Mouse (Mus musculus) megakaryocyte-erythroid progenitor cell, adult 5 weeks (primary cell): ENCODE data around the gene Gm13283. TPM values are rescaled to one million over a fixed set of nuclear protein-coding genes. Genes with fewer than 3 reads are reported as not detected.

Experiments
- polyA plus RNA-seq: library from polyadenylated mRNA; stranded (reverse); fragments of >175 nt; gene quantifications from 2 replicates; pipeline ENCODE4 v1.2.3, GENCODE M21; 2012

The Gm13283 gene
- 0.12 and 0.13 TPM in 2 replicates for polyA plus RNA-seq

DNA sequence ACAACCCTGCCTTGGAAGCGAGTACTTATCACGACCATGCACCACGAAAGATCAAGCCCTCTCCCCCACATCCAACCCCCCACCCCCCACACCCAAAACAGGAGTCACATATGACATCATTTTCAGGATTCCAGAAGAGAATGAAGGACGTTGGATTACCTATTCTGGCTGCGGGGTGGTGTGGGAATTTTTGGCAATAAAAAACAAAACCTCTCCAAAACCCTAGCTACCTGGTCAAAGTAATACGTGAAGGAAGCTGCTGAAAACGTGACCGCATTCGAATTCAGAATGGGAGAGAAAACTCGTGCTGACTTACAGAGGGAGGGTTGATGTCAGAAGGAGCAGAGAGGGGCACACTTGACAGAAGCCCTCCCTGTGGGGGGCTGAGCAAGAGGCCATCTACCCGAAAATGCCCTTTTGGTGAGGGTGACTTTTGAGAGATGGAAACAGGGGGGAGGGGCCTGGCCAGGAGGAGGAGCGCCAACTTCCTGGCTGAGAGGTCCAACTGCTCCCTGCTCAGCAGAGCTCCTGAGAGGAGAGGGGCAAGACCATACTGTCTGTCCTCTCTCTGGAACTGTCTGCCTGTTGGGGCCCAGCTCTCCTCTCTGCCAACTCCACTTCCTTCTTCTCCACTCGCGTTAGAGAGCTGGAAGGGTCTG lies at the start of gene Gm13283:
Gene Gm13283 (plus strand): TSS at position 510 of the 659 bp plus-strand sequence.

GRCm38 (mm10) chr4:88721791-88722721 lies 37.9 kb upstream of the Gm13283 start, which contains the start of the genes Gm26566 and Klhl9:
Gm26566 (plus strand) TSS chr4:88721805.
Klhl9 (minus strand) TSS chr4:88722465.

GRCm38 (mm10) chr4:88754818-88755340 lies 5.0 kb upstream of the Gm13283 start, which contains the start of gene Gm13271:
Gm13271 (plus strand) TSS chr4:88754868.

DNA sequence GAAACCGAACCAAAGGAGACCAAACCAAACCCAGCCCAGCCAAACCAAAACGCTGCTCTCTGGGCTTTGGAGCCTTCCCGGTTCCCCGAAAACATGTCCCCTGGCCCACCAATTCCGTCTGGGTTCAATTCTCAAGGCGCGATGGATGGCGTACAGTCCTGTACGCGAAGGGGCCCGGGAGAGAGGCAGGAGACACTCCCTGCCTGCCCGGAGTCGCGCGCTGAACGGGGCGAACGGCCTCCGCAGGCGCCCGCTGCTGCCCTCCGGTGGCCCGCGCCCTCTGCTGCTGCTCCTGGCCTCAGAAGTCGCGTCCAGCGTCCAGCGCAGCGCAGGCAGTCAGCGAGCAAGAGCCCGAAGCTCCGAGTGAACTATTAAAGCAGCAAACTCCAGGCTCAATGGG lies 13.6 kb downstream of the Gm13283 start, which contains the start of gene Gm13290:
Gene Gm13290 (plus strand): TSS at position 301 of the 400 bp plus-strand sequence.

GRCm38 (mm10) chr4:88776622-88777021 lies 16.7 kb downstream of the Gm13283 start, which contains the start of gene Gm13289:
Gm13289 (plus strand) TSS chr4:88776922.

DNA sequence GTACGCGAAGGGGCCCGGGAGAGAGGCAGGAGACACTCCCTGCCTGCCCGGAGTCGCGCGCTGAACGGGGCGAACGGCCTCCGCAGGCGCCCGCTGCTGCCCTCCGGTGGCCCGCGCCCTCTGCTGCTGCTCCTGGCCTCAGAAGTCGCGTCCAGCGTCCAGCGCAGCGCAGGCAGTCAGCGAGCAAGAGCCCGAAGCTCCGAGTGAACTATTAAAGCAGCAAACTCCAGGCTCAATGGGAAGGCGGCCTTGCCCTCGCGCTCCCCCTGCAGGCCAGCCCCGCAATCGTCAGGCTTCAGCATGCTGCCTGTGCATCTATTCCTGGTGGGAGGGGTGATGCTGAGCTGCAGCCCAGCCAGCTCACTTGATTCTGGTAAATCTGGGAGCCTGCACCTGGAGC lies 19.6 kb downstream of the Gm13283 start, which contains the start of gene Gm13272:
Gene Gm13272 (plus strand): TSS at position 301 of the 400 bp plus-strand sequence.

DNA sequence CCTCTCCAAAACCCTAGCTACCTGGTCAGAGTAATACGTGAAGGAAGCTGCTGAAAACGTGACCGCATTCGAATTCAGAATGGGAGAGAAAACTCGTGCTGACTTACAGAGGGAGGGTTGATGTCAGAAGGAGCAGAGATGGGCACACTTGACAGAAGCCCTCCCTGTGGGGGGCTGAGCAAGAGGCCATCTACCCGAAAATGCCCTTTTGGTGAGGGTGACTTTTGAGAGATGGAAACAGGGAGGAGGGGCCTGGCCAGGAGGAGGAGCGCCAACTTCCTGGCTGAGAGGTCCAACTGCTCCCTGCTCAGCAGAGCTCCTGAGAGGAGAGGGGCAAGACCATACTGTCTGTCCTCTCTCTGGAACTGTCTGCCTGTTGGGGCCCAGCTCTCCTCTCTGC lies 21.9 kb downstream of the Gm13283 start, which contains the start of gene Ifnz:
Gene Ifnz (plus strand): TSS at position 301 of the 400 bp plus-strand sequence.

GRCm38 (mm10) chr4:88785409-88785808 lies 25.5 kb downstream of the Gm13283 start, which contains the start of gene Gm13276:
Gm13276 (plus strand) TSS chr4:88785709.

GRCm38 (mm10) chr4:88788402-88788801 lies 28.5 kb downstream of the Gm13283 start, which contains the start of gene Gm13277:
Gm13277 (plus strand) TSS chr4:88788632.

GRCm38 (mm10) chr4:88791250-88791649 lies 31.3 kb downstream of the Gm13283 start, which contains the start of gene Gm13278:
Gm13278 (plus strand) TSS chr4:88791550.

GRCm38 (mm10) chr4:88793936-88794675 lies 34.2 kb downstream of the Gm13283 start, which contains the start of gene Gm13275:
Gm13275 (plus strand) TSS chr4:88794487.

GRCm38 (mm10) chr4:88797097-88797496 lies 37.2 kb downstream of the Gm13283 start, which contains the start of gene Gm13279:
Gm13279 (plus strand) TSS chr4:88797397.

DNA sequence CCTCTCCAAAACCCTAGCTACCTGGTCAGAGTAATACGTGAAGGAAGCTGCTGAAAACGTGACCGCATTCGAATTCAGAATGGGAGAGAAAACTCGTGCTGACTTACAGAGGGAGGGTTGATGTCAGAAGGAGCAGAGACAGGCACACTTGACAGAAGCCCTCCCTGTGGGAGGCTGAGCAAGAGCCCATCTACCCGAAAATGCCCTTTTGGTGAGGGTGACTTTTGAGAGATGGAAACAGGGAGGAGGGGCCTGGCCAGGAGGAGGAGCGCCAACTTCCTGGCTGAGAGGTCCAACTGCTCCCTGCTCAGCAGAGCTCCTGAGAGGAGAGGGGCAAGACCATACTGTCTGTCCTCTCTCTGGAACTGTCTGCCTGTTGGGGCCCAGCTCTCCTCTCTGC lies 39.4 kb downstream of the Gm13283 start, which contains the start of gene Gm13285:
Gene Gm13285 (plus strand): TSS at position 301 of the 400 bp plus-strand sequence.

DNA sequence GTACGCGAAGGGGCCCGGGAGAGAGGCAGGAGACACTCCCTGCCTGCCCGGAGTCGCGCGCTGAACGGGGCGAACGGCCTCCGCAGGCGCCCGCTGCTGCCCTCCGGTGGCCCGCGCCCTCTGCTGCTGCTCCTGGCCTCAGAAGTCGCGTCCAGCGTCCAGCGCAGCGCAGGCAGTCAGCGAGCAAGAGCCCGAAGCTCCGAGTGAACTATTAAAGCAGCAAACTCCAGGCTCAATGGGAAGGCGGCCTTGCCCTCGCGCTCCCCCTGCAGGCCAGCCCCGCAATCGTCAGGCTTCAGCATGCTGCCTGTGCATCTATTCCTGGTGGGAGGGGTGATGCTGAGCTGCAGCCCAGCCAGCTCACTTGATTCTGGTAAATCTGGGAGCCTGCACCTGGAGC lies 43.0 kb downstream of the Gm13283 start, which contains the start of gene Gm13287:
Gene Gm13287 (plus strand): TSS at position 301 of the 400 bp plus-strand sequence.

GRCm38 (mm10) chr4:88805231-88805630 lies 45.3 kb downstream of the Gm13283 start, which contains the start of gene Gm13288:
Gm13288 (plus strand) TSS chr4:88805531.

Other genes with a start within 250 kb of the Gm13283 start
- gene Ifnb1, start 237.3 kb upstream of the Gm13283 start, polyA plus RNA-seq, result not detected in 2 replicates
- gene Ifna15, start 201.9 kb upstream of the Gm13283 start, polyA plus RNA-seq, result not detected in 2 replicates
- not detected in 2 replicates for gene Ifna14, start 188.3 kb upstream of the Gm13283 start, polyA plus RNA-seq
- not detected in 2 replicates for gene Ifna9, start 167.7 kb upstream of the Gm13283 start, polyA plus RNA-seq
- gene Ifna12, start 156.7 kb upstream of the Gm13283 start, polyA plus RNA-seq, result not detected in 2 replicates
- gene C87499, start 125.7 kb upstream of the Gm13283 start, polyA plus RNA-seq, result not detected in 2 replicates
- not detected in 2 replicates for gene Ifna13, start 115.7 kb upstream of the Gm13283 start, polyA plus RNA-seq
- not detected in 2 replicates for gene Ifna16, start 83.2 kb upstream of the Gm13283 start, polyA plus RNA-seq
- not detected in 2 replicates for gene Ifna2, start 76.2 kb upstream of the Gm13283 start, polyA plus RNA-seq
- not detected in 2 replicates for gene Ifnab, start 68.8 kb upstream of the Gm13283 start, polyA plus RNA-seq
- 1.2 and 1.3 TPM in 2 replicates for gene Gm26566, start 38.3 kb upstream of the Gm13283 start, polyA plus RNA-seq
- gene Klhl9, start 37.7 kb upstream of the Gm13283 start, polyA plus RNA-seq, result 6.6 and 7.6 TPM in 2 replicates
- gene Gm13271, start 5.3 kb upstream of the Gm13283 start, polyA plus RNA-seq, result not detected in 2 replicates
- not detected in 2 replicates for gene Gm13290, start 13.7 kb downstream of the Gm13283 start, polyA plus RNA-seq
- not detected in 2 replicates for gene Gm13289, start 16.8 kb downstream of the Gm13283 start, polyA plus RNA-seq
- gene Gm13272, start 19.7 kb downstream of the Gm13283 start, polyA plus RNA-seq, result not detected in 2 replicates
- gene Ifnz, start 22.0 kb downstream of the Gm13283 start, polyA plus RNA-seq, result not detected in 2 replicates
- not detected in 2 replicates for gene Gm13276, start 25.6 kb downstream of the Gm13283 start, polyA plus RNA-seq
- not detected in 2 replicates for gene Gm13277, start 28.5 kb downstream of the Gm13283 start, polyA plus RNA-seq
- not detected in 2 replicates for gene Gm13278, start 31.4 kb downstream of the Gm13283 start, polyA plus RNA-seq
- gene Gm13275, start 34.4 kb downstream of the Gm13283 start, polyA plus RNA-seq, result not detected in 2 replicates
- not detected in 2 replicates for gene Gm13279, start 37.3 kb downstream of the Gm13283 start, polyA plus RNA-seq
- not detected in 2 replicates for gene Gm13285, start 39.5 kb downstream of the Gm13283 start, polyA plus RNA-seq
- not detected in 2 replicates for gene Gm13287, start 43.1 kb downstream of the Gm13283 start, polyA plus RNA-seq
- 0.06 and 0.09 TPM in 2 replicates for gene Gm13288, start 45.4 kb downstream of the Gm13283 start, polyA plus RNA-seq
- gene Ifna7, start 56.1 kb downstream of the Gm13283 start, polyA plus RNA-seq, result not detected in 2 replicates
- not detected in 2 replicates for gene Ifna11, start 59.8 kb downstream of the Gm13283 start, polyA plus RNA-seq
- gene Ifna6, start 67.3 kb downstream of the Gm13283 start, polyA plus RNA-seq, result not detected in 2 replicates
- gene Ifna5, start 75.4 kb downstream of the Gm13283 start, polyA plus RNA-seq, result not detected in 2 replicates
- not detected in 2 replicates for gene Ifna4, start 81.7 kb downstream of the Gm13283 start, polyA plus RNA-seq
- not detected in 2 replicates for gene Ifna1, start 90.0 kb downstream of the Gm13283 start, polyA plus RNA-seq
- not detected in 2 replicates for gene Ifne, start 120.1 kb downstream of the Gm13283 start, polyA plus RNA-seq